Mouse (Mus musculus): ENCODE data around the gene Tapt1. TPM values are rescaled to one million over a fixed set of nuclear protein-coding genes. Genes with fewer than 3 reads are reported as not detected.

The Tapt1 gene
- total and polyA plus RNA-seq, 2 experiments from 2014 or later, result 19.1 to 70.5 TPM

- Histone ChIP-seq H3K4me2 (ENCODE audit: low read depth) (no peak overlapping the region), H3K27me3 (ENCODE audit: insufficient read depth, low read length) (no peaks in the 10 kb centered on the region), H3K9me3 (ENCODE audit: low read length) (no peaks in the 10 kb centered on the region), H3K9ac (no peak overlapping the region), H3K4me1 (ENCODE audit: insufficient read depth) (no peaks in the 10 kb centered on the region), H3K36me3 (ENCODE audit: insufficient read depth) (no peaks in the 10 kb centered on the region), H3K27ac (ENCODE audit: low read depth, low read length) (no peak overlapping the region), H3K4me3 (ENCODE audit: low read depth, low read length) (no peak overlapping the region)
- DNase-seq (no peak), ATAC-seq (no peak)
- WGBS, result 83% methylated on average over 6 of the region's 6 CpGs
- TF ChIP-seq CTCF (IDR thresholded peaks at IDR 0.05; ENCODE audit: low read depth), result no peak
These were observed 59.6 kb downstream of the Tapt1 start for GRCm38 (mm10) chr5:44166866-44167265.

GRCm38 (mm10) chr5:44165854-44166253 is 60.6 kb downstream of the Tapt1 start:
- DNase-seq, result peak; percentile 28
- peak; percentile 54 for ATAC-seq
- Histone ChIP-seq H3K4me3 (ENCODE audit: low read depth, low read length) (no peak overlapping the region), H3K9me3 (ENCODE audit: low read length) (no peaks in the 10 kb centered on the region), H3K27ac (ENCODE audit: low read depth, low read length) (no peak overlapping the region), H3K4me2 (ENCODE audit: low read depth) (no peak overlapping the region), H3K4me1 (ENCODE audit: insufficient read depth) (no peaks in the 10 kb centered on the region), H3K9ac (no peak overlapping the region), H3K36me3 (ENCODE audit: insufficient read depth) (no peaks in the 10 kb centered on the region), H3K27me3 (ENCODE audit: insufficient read depth, low read length) (no peaks in the 10 kb centered on the region)
- WGBS, result 44% methylated on average over 2 of the region's 2 CpGs
- TF ChIP-seq CTCF (IDR thresholded peaks at IDR 0.05; ENCODE audit: low read depth), result peak; percentile 53

GRCm38 (mm10) chr5:44164233-44164776 is 62.1 kb downstream of the Tapt1 start:
- Histone ChIP-seq H3K4me3 (ENCODE audit: low read depth, low read length) (no peak overlapping the region), H3K36me3 (ENCODE audit: insufficient read depth) (no peaks in the 10 kb centered on the region), H3K4me2 (ENCODE audit: low read depth) (no peak overlapping the region), H3K9me3 (ENCODE audit: low read length) (no peaks in the 10 kb centered on the region), H3K27me3 (ENCODE audit: insufficient read depth, low read length) (no peaks in the 10 kb centered on the region), H3K27ac (ENCODE audit: low read depth, low read length) (no peak overlapping the region), H3K4me1 (ENCODE audit: insufficient read depth) (no peaks in the 10 kb centered on the region), H3K9ac (no peak overlapping the region)
- no peak for TF ChIP-seq CTCF (IDR thresholded peaks at IDR 0.05; ENCODE audit: low read depth)
- 45% methylated on average over 7 of the region's 7 CpGs for WGBS
- ATAC-seq (no peak), DNase-seq (no peak)

GRCm38 (mm10) chr5:44163318-44163717 is 63.1 kb downstream of the Tapt1 start:
- no peak overlapping the region for H3K27ac ChIP-seq (ENCODE audit: low read depth, low read length)
- 84% methylated on average over 3 of the region's 3 CpGs for WGBS

GRCm38 (mm10) chr5:44162786-44163185 is 63.6 kb downstream of the Tapt1 start:
- TF ChIP-seq CTCF (IDR thresholded peaks at IDR 0.05; ENCODE audit: low read depth), result no peak
- Histone ChIP-seq H3K4me1 (ENCODE audit: insufficient read depth) (no peaks in the 10 kb centered on the region), H3K9ac (no peak overlapping the region), H3K27me3 (ENCODE audit: insufficient read depth, low read length) (no peaks in the 10 kb centered on the region), H3K9me3 (ENCODE audit: low read length) (no peaks in the 10 kb centered on the region), H3K4me2 (ENCODE audit: low read depth) (no peak overlapping the region), H3K4me3 (ENCODE audit: low read depth, low read length) (no peak overlapping the region), H3K36me3 (ENCODE audit: insufficient read depth) (no peaks in the 10 kb centered on the region), H3K27ac (ENCODE audit: low read depth, low read length) (no peak overlapping the region)
- no peak for ATAC-seq
- 89% methylated on average over 7 of the region's 7 CpGs for WGBS
- no peak for DNase-seq

More at GRCm38 (mm10) chr5:44163318-44163717, 63.1 kb downstream of the Tapt1 start:
- Histone ChIP-seq H3K9ac (no peak overlapping the region), H3K4me3 (ENCODE audit: low read depth, low read length) (no peak overlapping the region), H3K27me3 (ENCODE audit: insufficient read depth, low read length) (no peaks in the 10 kb centered on the region), H3K4me2 (ENCODE audit: low read depth) (no peak overlapping the region), H3K36me3 (ENCODE audit: insufficient read depth) (no peaks in the 10 kb centered on the region), H3K4me1 (ENCODE audit: insufficient read depth) (no peaks in the 10 kb centered on the region), H3K9me3 (ENCODE audit: low read length) (no peaks in the 10 kb centered on the region)
- 0 out of 2 replicates have a peak, but pooled peaks have one; percentile 18 for TF ChIP-seq CTCF (IDR thresholded peaks at IDR 0.05; ENCODE audit: low read depth)
- DNase-seq (no peak), ATAC-seq (no peak)

GRCm38 (mm10) chr5:44159679-44160438 is 66.6 kb downstream of the Tapt1 start:
- H3K36me3 ChIP-seq (ENCODE audit: insufficient read depth), result no peaks in the 10 kb centered on the region
- no peak overlapping the region for H3K4me3 ChIP-seq (ENCODE audit: low read depth, low read length)
- DNase-seq (no peak), ATAC-seq (no peak)
- WGBS, result 81% methylated on average over 4 of the region's 4 CpGs
- H3K9me3 ChIP-seq (ENCODE audit: low read length), result no peaks in the 10 kb centered on the region
- H3K4me2 ChIP-seq (ENCODE audit: low read depth), result no peak overlapping the region
- no peaks in the 10 kb centered on the region for H3K4me1 ChIP-seq (ENCODE audit: insufficient read depth)
- TF ChIP-seq CTCF (IDR thresholded peaks at IDR 0.05; ENCODE audit: low read depth), result no peak
- no peak overlapping the region for H3K9ac ChIP-seq
- H3K27me3 ChIP-seq (ENCODE audit: insufficient read depth, low read length), result no peaks in the 10 kb centered on the region
- no peak overlapping the region for H3K27ac ChIP-seq (ENCODE audit: low read depth, low read length)

- H3K9ac ChIP-seq, result no peak overlapping the region
- 85% methylated on average over 2 of the region's 2 CpGs for WGBS
- DNase-seq (no peak), ATAC-seq (no peak)
- no peaks in the 10 kb centered on the region for H3K9me3 ChIP-seq (ENCODE audit: low read length)
- no peaks in the 10 kb centered on the region for H3K27me3 ChIP-seq (ENCODE audit: insufficient read depth, low read length)
- H3K4me3 ChIP-seq (ENCODE audit: low read depth, low read length), result no peak overlapping the region
- H3K4me1 ChIP-seq (ENCODE audit: insufficient read depth), result no peaks in the 10 kb centered on the region
- no peaks in the 10 kb centered on the region for H3K36me3 ChIP-seq (ENCODE audit: insufficient read depth)
- H3K4me2 ChIP-seq (ENCODE audit: low read depth), result no peak overlapping the region
- no peak for TF ChIP-seq CTCF (IDR thresholded peaks at IDR 0.05; ENCODE audit: low read depth)
- no peak overlapping the region for H3K27ac ChIP-seq (ENCODE audit: low read depth, low read length)
These were observed 67.2 kb downstream of the Tapt1 start for GRCm38 (mm10) chr5:44159231-44159630.
